Mouse (Mus musculus): ENCODE measurements around the gene Itgb7. TPM values are rescaled to one million over a fixed set of nuclear protein-coding genes. Genes with fewer than 3 reads are reported as not detected.
"Not testable (repeated sequence)": the region's sequence is repeated elsewhere in the genome, so short reads cannot be mapped to it uniquely, and the experiment has no call there.

The Itgb7 gene
- polyA plus RNA-seq, 1 experiment from 2014 or later = 5.8 TPM

DNA sequence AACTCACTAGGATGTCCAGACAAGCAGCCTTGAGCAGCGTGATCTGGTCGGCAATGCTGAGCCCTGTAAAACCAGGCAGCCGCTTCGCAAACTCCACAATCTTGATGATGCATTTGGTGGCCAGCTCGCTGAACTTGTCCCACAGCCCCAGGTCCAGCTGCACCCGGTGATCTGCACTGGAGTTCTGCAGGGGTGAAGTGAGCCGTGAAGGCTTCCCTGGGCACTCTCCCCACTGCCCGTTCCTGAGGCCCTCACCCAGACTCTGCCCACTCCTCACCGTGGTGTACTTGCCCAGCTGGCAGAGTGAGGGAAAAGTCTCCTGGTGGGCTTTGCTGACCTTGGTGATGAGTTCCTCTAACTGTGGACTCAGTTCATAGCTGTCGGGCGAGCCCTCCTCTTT lies 8.1 kb upstream of the Itgb7 start:
- 77% methylated on average over 11 of the region's 11 CpGs for WGBS
- Histone ChIP-seq H3K4me2 (replicated peaks) (no peak overlapping the region), H3K4me3 (replicated peaks) (no peak overlapping the region), H3K27me3 (no peaks in the 10 kb centered on the region), H3K4me1 (peaks cover 39% of the 10 kb centered on the region), H3K9me3 (replicated peaks) (no peaks in the 10 kb centered on the region), H3K27ac (replicated peaks) (no peak overlapping the region), H3K36me3 (peaks cover 66% of the 10 kb centered on the region), H3K9ac (no peak overlapping the region)
- no peak for ATAC-seq (ENCODE audit: insufficient number of reproducible peaks, low FRiP score, low TSS enrichment, low read depth)

GRCm38 (mm10) chr15:102239260-102239590 lies 7.5 kb upstream of the Itgb7 start:
- Histone ChIP-seq H3K4me2 (replicated peaks) (no peak overlapping the region), H3K4me3 (replicated peaks) (no peak overlapping the region), H3K4me1 (peaks cover 40% of the 10 kb centered on the region), H3K27ac (replicated peaks) (no peak overlapping the region), H3K9me3 (replicated peaks) (no peaks in the 10 kb centered on the region), H3K9ac (no peak overlapping the region), H3K36me3 (peaks cover 72% of the 10 kb centered on the region), H3K27me3 (no peaks in the 10 kb centered on the region)
- 13% methylated on average over 9 of the region's 9 CpGs for WGBS
- no peak for ATAC-seq (ENCODE audit: insufficient number of reproducible peaks, low FRiP score, low TSS enrichment, low read depth)

DNA sequence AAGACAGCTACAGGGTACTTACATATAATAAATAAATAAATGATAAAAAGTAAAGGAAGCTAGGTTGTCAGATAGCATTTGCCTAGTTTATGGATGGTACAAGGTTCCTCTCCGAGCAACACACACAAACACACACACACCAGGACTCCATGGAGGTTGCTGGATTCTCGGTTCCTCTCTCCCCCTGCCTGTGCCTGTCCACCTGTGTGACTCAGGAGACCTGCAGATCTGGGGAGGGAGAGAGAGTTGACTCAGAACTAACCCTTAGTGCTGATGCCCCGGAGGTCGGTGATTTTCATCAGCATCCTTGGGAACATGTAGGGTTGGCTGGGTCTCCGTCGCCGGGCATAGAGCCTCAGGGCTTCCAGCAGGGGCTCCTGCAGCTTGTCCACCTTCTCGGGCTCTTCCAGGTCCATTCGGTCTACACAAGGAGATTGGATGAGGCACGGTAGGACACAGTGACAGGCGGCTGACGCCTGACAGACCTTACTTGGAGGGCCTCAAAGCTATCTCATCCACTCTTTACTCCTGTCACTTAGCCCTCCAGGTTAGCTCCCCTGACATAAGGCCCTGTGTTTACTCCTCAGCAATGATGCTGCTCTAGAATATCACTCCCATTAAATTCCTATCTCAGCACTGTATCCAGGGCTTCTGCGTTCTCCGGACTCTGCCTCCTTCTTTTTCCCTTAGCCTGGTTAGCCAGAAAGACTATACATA lies 7.0 kb upstream of the Itgb7 start:
- Histone ChIP-seq H3K27ac (replicated peaks) (no peak overlapping the region), H3K27me3 (no peaks in the 10 kb centered on the region), H3K4me1 (peaks cover 37% of the 10 kb centered on the region), H3K36me3 (peaks cover 74% of the 10 kb centered on the region), H3K9ac (no peak overlapping the region), H3K9me3 (replicated peaks) (no peaks in the 10 kb centered on the region), H3K4me2 (replicated peaks) (no peak overlapping the region), H3K4me3 (replicated peaks) (no peak overlapping the region)
- 91% methylated on average over 14 of the region's 14 CpGs for WGBS
- ATAC-seq (ENCODE audit: insufficient number of reproducible peaks, low FRiP score, low TSS enrichment, low read depth) = no peak

GRCm38 (mm10) chr15:102235371-102236027 lies 3.8 kb upstream of the Itgb7 start:
- Histone ChIP-seq H3K27me3 (no peaks in the 10 kb centered on the region), H3K36me3 (peaks cover 63% of the 10 kb centered on the region), H3K27ac (replicated peaks) (peak overlapping the region; percentile 59), H3K9me3 (replicated peaks) (no peaks in the 10 kb centered on the region), H3K9ac (no peak overlapping the region), H3K4me2 (replicated peaks) (no peak overlapping the region), H3K4me1 (peaks cover 32% of the 10 kb centered on the region), H3K4me3 (replicated peaks) (no peak overlapping the region)
- peak; percentile 63; the same call in 1 of the 2 replicates for ATAC-seq (ENCODE audit: insufficient number of reproducible peaks, low FRiP score, low TSS enrichment, low read depth)
- whole genome bisulfite sequencing = 30% methylated on average over 21 of the region's 21 CpGs

DNA sequence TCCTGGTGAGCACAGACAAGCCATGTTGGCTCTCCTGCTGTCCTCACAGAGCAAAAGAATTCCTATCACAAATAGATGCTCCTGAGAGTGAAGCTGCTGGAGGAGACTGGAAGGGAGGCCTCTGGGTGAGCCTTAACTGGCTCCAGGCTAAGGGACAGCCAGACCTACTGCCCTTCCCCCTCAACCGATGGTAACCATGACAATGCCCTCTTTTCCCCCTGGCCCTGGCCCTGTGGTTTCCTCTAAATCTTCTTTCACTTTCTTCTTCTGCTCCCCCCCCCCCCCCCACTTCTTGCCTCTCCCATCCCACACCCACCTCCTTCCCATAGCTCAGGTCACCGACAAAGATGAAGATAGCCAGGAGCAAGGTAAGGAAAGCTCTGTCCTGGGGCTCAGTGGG lies 2.2 kb upstream of the Itgb7 start:
- H3K4me1 ChIP-seq = peaks cover 32% of the 10 kb centered on the region
- H3K4me3 ChIP-seq (replicated peaks) = no peak overlapping the region
- 0 out of 2 replicates have a peak overlapping the region, but pooled peaks have one; percentile 59 for H3K27ac ChIP-seq (replicated peaks)
- H3K36me3 ChIP-seq = peaks cover 49% of the 10 kb centered on the region
- WGBS = 10% methylated on average over 2 of the region's 2 CpGs
- no peak overlapping the region for H3K9ac ChIP-seq
- no peak overlapping the region for H3K4me2 ChIP-seq (replicated peaks)
- no peak for ATAC-seq (ENCODE audit: insufficient number of reproducible peaks, low FRiP score, low TSS enrichment, low read depth)
- no peaks in the 10 kb centered on the region for H3K9me3 ChIP-seq (replicated peaks)
- H3K27me3 ChIP-seq = no peaks in the 10 kb centered on the region

DNA sequence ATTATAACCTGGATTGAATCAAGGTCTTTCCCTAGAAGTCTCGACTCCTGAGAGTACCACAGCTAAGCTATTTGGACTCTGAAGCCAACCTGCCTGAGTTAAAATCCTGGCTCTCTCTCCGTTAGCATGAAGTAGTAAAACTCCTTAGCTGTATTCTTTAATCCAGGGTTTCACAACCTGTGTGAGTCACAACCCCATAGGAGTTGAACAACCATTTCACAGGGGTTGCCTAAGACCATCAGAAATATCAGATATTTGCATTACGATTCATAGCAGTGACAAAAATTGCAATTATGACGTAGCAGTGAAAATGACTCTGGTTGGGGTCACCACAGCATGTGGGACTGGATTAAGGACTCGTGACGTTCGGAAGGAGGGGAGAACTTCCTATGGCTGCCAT lies 1.0 kb upstream of the Itgb7 start:
- WGBS = 66% methylated on average over 7 of the region's 7 CpGs
- no peak overlapping the region for H3K4me3 ChIP-seq (replicated peaks)
- no peaks in the 10 kb centered on the region for H3K9me3 ChIP-seq (replicated peaks)
- peaks cover 32% of the 10 kb centered on the region for H3K4me1 ChIP-seq
- no peak overlapping the region for H3K9ac ChIP-seq
- no peaks in the 10 kb centered on the region for H3K27me3 ChIP-seq
- H3K4me2 ChIP-seq (replicated peaks) = no peak overlapping the region
- H3K27ac ChIP-seq (replicated peaks) = no peak overlapping the region; the same call in 1 of the 2 replicates
- ATAC-seq (ENCODE audit: insufficient number of reproducible peaks, low FRiP score, low TSS enrichment, low read depth) = no peak
- peaks cover 39% of the 10 kb centered on the region for H3K36me3 ChIP-seq

DNA sequence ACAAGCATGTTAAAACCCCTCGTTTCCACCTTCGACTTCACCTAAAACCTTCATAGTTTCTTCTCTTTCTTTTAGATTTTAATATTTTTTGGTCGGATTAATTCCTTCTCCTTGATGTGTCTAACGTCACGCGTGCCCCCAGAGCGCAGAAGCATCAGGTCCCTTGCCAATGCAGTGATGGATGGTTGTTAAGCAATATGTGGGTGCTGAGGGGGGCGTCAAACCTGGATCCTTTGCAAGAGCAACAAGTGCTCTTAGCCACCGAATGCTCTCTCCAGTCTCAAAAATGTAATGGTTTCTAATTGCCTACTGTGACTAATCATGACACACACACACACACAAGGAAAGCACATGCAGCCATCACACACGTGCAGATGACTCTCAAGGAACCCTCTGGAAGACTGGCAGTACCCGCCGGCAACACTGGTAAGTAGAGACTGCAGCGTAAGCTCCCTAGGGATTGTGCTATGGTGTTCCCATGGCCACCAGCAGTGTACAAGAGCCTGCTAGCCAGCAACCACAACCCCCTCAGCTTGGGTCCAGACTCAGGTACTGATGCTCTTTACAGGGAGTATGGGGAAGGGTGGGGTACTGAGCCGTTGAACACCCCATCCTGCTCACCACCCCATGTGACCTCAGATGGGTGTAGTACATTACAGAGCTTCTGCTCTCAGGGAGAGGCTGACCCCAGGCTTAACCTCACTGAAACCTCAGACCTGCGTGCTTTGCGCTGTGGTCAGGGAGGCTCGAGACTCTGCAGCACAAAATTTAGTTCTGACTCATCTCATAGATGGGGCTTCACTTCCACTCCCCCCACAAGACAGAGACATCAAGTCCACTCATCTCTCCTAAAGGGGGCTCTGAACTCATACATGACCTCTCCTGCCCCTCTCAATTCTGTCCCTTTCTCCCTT lies 1.1 kb downstream of the Itgb7 start:
- Histone ChIP-seq H3K4me2 (replicated peaks) (no peak overlapping the region), H3K4me3 (replicated peaks) (no peak overlapping the region), H3K9me3 (replicated peaks) (no peaks in the 10 kb centered on the region), H3K4me1 (peaks cover 27% of the 10 kb centered on the region), H3K27me3 (no peaks in the 10 kb centered on the region), H3K36me3 (peaks cover 20% of the 10 kb centered on the region), H3K9ac (no peak overlapping the region), H3K27ac (replicated peaks) (no peak overlapping the region; the same call in 1 of the 2 replicates)
- 68% methylated on average over 17 of the region's 17 CpGs for WGBS
- 0 out of 2 replicates have a peak, but pooled peaks have one; percentile 22 for ATAC-seq (ENCODE audit: insufficient number of reproducible peaks, low FRiP score, low TSS enrichment, low read depth)

DNA sequence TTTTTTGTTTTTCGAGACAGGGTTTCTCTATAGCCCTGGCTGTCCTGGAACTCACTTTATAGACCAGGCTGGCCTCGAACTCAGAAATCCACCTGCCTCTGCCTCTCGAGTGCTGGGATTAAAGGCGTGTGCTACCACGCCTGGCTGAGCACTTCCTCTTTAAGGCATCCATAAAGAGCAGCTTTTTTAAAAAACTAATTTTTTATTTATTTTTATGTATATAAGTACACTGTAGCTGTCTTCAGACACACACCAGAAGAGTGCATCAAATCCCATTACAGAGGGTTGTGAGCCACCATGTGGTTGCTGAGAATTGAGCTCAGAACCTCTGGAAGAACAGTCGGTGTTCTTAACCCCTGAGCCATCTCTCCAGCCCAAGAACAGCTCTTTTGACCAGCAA lies 6.1 kb downstream of the Itgb7 start:
- H3K36me3 ChIP-seq; H3K4me2 ChIP-seq (replicated peaks): not testable (repeated sequence)

GRCm38 (mm10) chr15:102224992-102225617 lies 6.6 kb downstream of the Itgb7 start:
- no peak for ATAC-seq (ENCODE audit: insufficient number of reproducible peaks, low FRiP score, low TSS enrichment, low read depth)

More for the DNA sequence above, 6.1 kb downstream of the Itgb7 start:
- not testable (repeated sequence) for ATAC-seq (ENCODE audit: insufficient number of reproducible peaks, low FRiP score, low TSS enrichment, low read depth); H3K9ac ChIP-seq; H3K4me3 ChIP-seq (replicated peaks); H3K27ac ChIP-seq (replicated peaks); H3K9me3 ChIP-seq (replicated peaks); H3K27me3 ChIP-seq
- 81% methylated on average over 6 of the region's 6 CpGs for WGBS
- peaks cover 18% of the 10 kb centered on the region for H3K4me1 ChIP-seq

GRCm38 (mm10) chr15:102224186-102224991 lies 7.4 kb downstream of the Itgb7 start:
- Histone ChIP-seq H3K4me2 (replicated peaks) (peak overlapping the region; percentile 90), H3K36me3 (no peaks in the 10 kb centered on the region), H3K4me3 (replicated peaks) (peak overlapping the region; percentile 48), H3K9me3 (replicated peaks) (no peaks in the 10 kb centered on the region), H3K27ac (replicated peaks) (no peak overlapping the region), H3K9ac (peak overlapping the region; percentile 35; the same call in 1 of the 2 replicates), H3K27me3 (no peaks in the 10 kb centered on the region), H3K4me1 (peaks cover 18% of the 10 kb centered on the region)
- WGBS = 3% methylated on average over 43 of the region's 43 CpGs
- peak; percentile 84 for ATAC-seq (ENCODE audit: insufficient number of reproducible peaks, low FRiP score, low TSS enrichment, low read depth)

More at GRCm38 (mm10) chr15:102224992-102225617, 6.6 kb downstream of the Itgb7 start:
- H3K36me3 ChIP-seq = no peaks in the 10 kb centered on the region
- 0 out of 2 replicates have a peak overlapping the region, but pooled peaks have one; percentile 35 for H3K9ac ChIP-seq
- H3K27me3 ChIP-seq = no peaks in the 10 kb centered on the region
- peak overlapping the region; percentile 90 for H3K4me2 ChIP-seq (replicated peaks)
- H3K4me1 ChIP-seq = peaks cover 18% of the 10 kb centered on the region
- H3K27ac ChIP-seq (replicated peaks) = no peak overlapping the region
- H3K4me3 ChIP-seq (replicated peaks) = peak overlapping the region; percentile 48
- WGBS = 13% methylated on average over 21 of the region's 21 CpGs
- no peaks in the 10 kb centered on the region for H3K9me3 ChIP-seq (replicated peaks)
